Mouse (Mus musculus) embryonic fibroblast, embryonic 13.5 days (primary cell): ENCODE results near the gene St3gal6. TPM values are rescaled to one million over a fixed set of nuclear protein-coding genes. Genes with fewer than 3 reads are reported as not detected.

Experiments
- H3K27ac ChIP-seq: 2 replicates; pipeline ENCODE4 v1.5.1; 2012; ENCODE audit warnings: low read length, control low read depth, inconsistent platforms; ENCODE audit not compliant: insufficient read depth
- H3K4me1 ChIP-seq: 2 replicates; pipeline ENCODE4 v1.6.1; 2011; ENCODE audit warnings: low read length; ENCODE audit not compliant: control insufficient read depth, insufficient read depth
- H3K4me3 ChIP-seq: 2 replicates; pipeline ENCODE4 v1.5.1; 2011; ENCODE audit warnings: mild to moderate bottlenecking, control low read depth, low read length; ENCODE audit not compliant: insufficient read depth
- CTCF ChIP-seq: IDR thresholded peaks from 2 replicates; pipeline ENCODE4 v1.5.1; 2011; ENCODE audit warnings: mild to moderate bottlenecking, control low read depth, low read length, moderate library complexity, borderline replicate concordance; ENCODE audit not compliant: insufficient read depth
- POLR2A ChIP-seq: IDR thresholded peaks from 2 replicates; pipeline ENCODE4 v1.6.1; 2011; ENCODE audit warnings: low read depth, mild to moderate bottlenecking, control low read depth, low read length, moderate library complexity
- polyA plus RNA-seq: library from polyadenylated mRNA; stranded (reverse); fragments of >200 nt; gene quantifications from 2 replicates; pipeline ENCODE4 v1.2.4, GENCODE M21; 2011; ENCODE audit warnings: low read depth; ENCODE audit not compliant: missing spikeins, insufficient read length

The St3gal6 gene
- polyA plus RNA-seq, 1 experiment, result 8.0 TPM

GRCm38 (mm10) chr16:58522677-58523043 is 1.4 kb downstream of the St3gal6 start:
- no peak for TF ChIP-seq CTCF
- no peak for TF ChIP-seq POLR2A
- H3K4me3 ChIP-seq, result peak overlapping the region; percentile 58
- H3K27ac ChIP-seq, result no peak overlapping the region
- 0 out of 2 replicates have a peak, but pooled peaks cover 2% of the 10 kb centered on the region for H3K4me1 ChIP-seq

DNA sequence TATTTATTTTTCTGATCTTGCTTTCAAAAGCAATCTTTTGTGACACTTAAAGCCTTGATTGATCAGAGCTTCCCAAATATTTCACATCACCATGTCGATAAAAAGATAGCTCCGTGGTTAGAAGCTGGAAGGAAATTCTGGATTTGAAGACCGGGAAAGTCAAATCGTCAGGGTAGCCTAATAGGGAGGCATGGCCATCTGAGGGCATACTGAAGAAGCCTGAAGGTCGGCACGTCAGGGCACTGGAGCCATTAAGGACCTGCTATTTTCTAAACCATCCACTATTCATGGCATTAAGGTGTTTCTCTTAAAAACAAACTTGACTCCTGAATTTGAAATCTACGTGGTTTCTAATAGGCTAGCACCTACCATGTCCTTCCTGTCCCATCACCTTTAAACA is 2.1 kb downstream of the St3gal6 start:
- no peak for TF ChIP-seq CTCF
- TF ChIP-seq POLR2A, result no peak
- Histone ChIP-seq H3K4me3 (peak overlapping the region; percentile 58), H3K4me1 (0 out of 2 replicates have a peak, but pooled peaks cover 2% of the 10 kb centered on the region), H3K27ac (no peak overlapping the region)

GRCm38 (mm10) chr16:58521182-58521581 is 2.9 kb downstream of the St3gal6 start:
- H3K4me1 ChIP-seq, result 0 out of 2 replicates have a peak, but pooled peaks cover 2% of the 10 kb centered on the region
- no peak for TF ChIP-seq POLR2A
- no peak for TF ChIP-seq CTCF
- no peak overlapping the region for H3K27ac ChIP-seq
- H3K4me3 ChIP-seq, result no peak overlapping the region

DNA sequence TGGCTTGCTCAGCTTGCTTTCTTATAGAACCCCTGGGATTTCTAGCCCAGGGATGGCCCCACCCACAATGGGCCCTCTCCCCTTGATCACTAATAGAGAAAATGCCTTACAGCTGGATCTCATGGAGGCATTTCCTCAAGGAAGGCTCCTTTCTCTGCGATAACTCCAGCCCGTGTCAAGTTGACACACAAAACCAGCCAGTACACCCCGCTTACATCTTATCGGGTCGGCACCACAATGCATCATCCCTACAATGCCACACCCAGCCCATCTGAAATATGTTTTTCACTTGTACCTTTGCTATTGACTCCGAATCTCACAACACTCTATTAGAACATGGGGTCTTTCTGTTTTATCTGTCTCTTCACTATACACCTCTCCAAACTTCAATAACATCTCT is 3.6 kb downstream of the St3gal6 start:
- TF ChIP-seq POLR2A (no peak), CTCF (no peak)
- Histone ChIP-seq H3K27ac (no peak overlapping the region), H3K4me3 (no peak overlapping the region), H3K4me1 (0 out of 2 replicates have a peak, but pooled peaks cover 2% of the 10 kb centered on the region)

DNA sequence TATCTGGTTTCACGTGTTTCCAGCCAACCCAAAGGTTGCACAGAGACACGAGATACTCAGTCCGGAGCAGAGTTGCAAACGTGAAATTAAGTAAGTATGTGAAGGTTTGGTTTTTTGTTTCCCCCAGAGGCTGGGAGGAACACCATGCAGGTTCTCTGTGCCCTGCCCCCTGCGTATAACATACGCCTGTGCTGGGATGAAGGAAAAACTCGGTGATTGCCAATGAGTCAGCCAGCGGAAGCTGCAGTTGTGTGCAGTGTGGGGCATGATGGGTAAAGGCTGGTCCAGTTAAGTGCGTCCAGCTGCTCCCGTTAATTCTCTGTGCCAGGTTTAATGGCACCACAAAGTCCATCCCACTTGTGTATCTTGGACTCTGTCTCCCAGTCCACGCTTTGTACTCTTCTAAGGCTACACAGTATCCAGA is 4.4 kb downstream of the St3gal6 start:
- Histone ChIP-seq H3K27ac (no peak overlapping the region), H3K4me3 (no peak overlapping the region), H3K4me1 (0 out of 2 replicates have a peak, but pooled peaks cover 2% of the 10 kb centered on the region)
- no peak for TF ChIP-seq CTCF
- no peak for TF ChIP-seq POLR2A

GRCm38 (mm10) chr16:58516960-58517798 is 6.9 kb downstream of the St3gal6 start:
- peaks cover 11% of the 10 kb centered on the region for H3K4me1 ChIP-seq
- H3K27ac ChIP-seq, result no peak overlapping the region
- no peak overlapping the region for H3K4me3 ChIP-seq
- no peak for TF ChIP-seq POLR2A
- TF ChIP-seq CTCF, result no peak

DNA sequence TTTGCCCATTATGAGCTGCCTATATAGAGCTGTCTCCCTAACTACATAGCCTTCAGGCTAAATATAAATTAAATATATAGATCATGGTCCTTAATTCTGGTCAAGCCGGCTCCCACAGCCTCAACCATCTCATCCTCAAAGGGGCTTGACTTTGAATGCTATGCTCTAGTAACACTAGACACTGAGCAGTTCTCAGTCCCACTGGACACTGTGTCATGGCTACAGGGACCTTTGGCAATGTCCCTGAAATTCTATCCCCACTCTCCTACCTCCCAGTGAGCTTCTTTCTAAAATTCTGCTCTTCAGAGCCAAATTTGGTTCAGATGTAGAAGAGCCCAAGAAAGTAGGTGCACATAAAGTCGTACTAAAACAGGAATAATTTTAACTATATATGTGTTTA is 7.9 kb downstream of the St3gal6 start:
- no peak overlapping the region for H3K4me3 ChIP-seq
- H3K27ac ChIP-seq, result no peak overlapping the region
- peaks cover 11% of the 10 kb centered on the region for H3K4me1 ChIP-seq
- no peak for TF ChIP-seq POLR2A
- no peak for TF ChIP-seq CTCF

- Histone ChIP-seq H3K4me3 (no peak overlapping the region), H3K4me1 (peaks cover 9% of the 10 kb centered on the region), H3K27ac (no peak overlapping the region)
- TF ChIP-seq CTCF, result peak; percentile 31; the same call in 1 of the 2 replicates
- no peak for TF ChIP-seq POLR2A
These were observed 9.5 kb downstream of the St3gal6 start for GRCm38 (mm10) chr16:58514565-58514964.

GRCm38 (mm10) chr16:58513755-58514154 is 10.3 kb downstream of the St3gal6 start:
- no peak for TF ChIP-seq CTCF
- no peak for TF ChIP-seq POLR2A
- Histone ChIP-seq H3K4me1 (peaks cover 9% of the 10 kb centered on the region), H3K4me3 (no peak overlapping the region), H3K27ac (no peak overlapping the region)

- Histone ChIP-seq H3K4me3 (no peak overlapping the region), H3K4me1 (peaks cover 9% of the 10 kb centered on the region), H3K27ac (peak overlapping the region; percentile 60; the same call in 1 of the 2 replicates)
- no peak for TF ChIP-seq CTCF
- no peak for TF ChIP-seq POLR2A
These were observed 11.2 kb downstream of the St3gal6 start for GRCm38 (mm10) chr16:58512887-58513286.
